Mouse (Mus musculus): ENCODE measurements around the gene Gm20388.

DNA sequence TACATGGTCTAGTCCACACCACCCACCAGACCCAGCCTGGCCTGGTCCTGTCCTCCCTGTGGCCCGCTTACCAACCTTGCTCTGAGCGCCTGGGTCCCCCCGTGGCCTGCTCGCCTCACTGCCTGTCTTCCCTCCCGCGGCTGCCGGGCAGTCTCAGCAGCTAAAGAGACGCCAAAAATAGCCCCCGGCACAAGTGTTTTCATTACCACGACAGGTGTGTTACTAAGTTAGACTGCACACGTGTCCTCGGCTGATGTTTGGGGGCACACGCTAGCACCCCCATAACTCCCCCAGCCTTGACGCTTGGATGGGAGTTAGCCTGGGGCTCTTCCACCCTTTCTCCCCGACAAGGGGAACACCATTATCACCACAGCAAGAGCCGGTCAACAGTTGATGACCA lies 2735.7 kb downstream of the Gm20388 start:
- TF ChIP-seq POLR2A (IDR thresholded peaks at IDR 0.05; ENCODE audit: low read depth, low read length) (no peak), CTCF (conservative IDR thresholded peaks at IDR 0.05; ENCODE audit: insufficient read depth, insufficient read length, low read depth, low read length) (no peak)

Data from kidney, adult 2 months (tissue).